Mouse (Mus musculus): ENCODE results near the gene Itga3. TPM values are rescaled to one million over a fixed set of nuclear protein-coding genes. Genes with fewer than 3 reads are reported as not detected.

The Itga3 gene
- polyA plus RNA-seq, 1 experiment from 2014 or later, result 11.5 TPM

Other genes with a start within 250 kb of the Itga3 start
- 61.5 and 88.8 TPM in 2 replicates for gene Col1a1, start 140.6 kb downstream of the Itga3 start, polyA plus RNA-seq (2016; fragmentation: Nextera tagmentation; extraction: Ambion mirVana)
- gene Hils1, start 109.2 kb downstream of the Itga3 start, polyA plus RNA-seq (2016; fragmentation: Nextera tagmentation; extraction: Ambion mirVana), result not detected in 2 replicates
- gene Sgca, start 100.5 kb downstream of the Itga3 start, polyA plus RNA-seq (2016; fragmentation: Nextera tagmentation; extraction: Ambion mirVana), result 0.17 TPM in 1 of 2 replicates, not detected in the other
- gene Ppp1r9b, start 85.8 kb downstream of the Itga3 start, polyA plus RNA-seq (2016; fragmentation: Nextera tagmentation; extraction: Ambion mirVana), result 8.3 and 9.4 TPM in 2 replicates
- 35.5 and 42.5 TPM in 2 replicates for gene Samd14, start 66.9 kb downstream of the Itga3 start, polyA plus RNA-seq (2016; fragmentation: Nextera tagmentation; extraction: Ambion mirVana)
- 12.9 and 16.0 TPM in 2 replicates for gene Pdk2, start 35.4 kb downstream of the Itga3 start, polyA plus RNA-seq (2016; fragmentation: Nextera tagmentation; extraction: Ambion mirVana)
- gene Dlx3, start 43.3 kb upstream of the Itga3 start, polyA plus RNA-seq (2016; fragmentation: Nextera tagmentation; extraction: Ambion mirVana), result 29.8 and 31.3 TPM in 2 replicates
- 3.6 and 4.3 TPM in 2 replicates for gene Dlx4, start 69.5 kb upstream of the Itga3 start, polyA plus RNA-seq (2016; fragmentation: Nextera tagmentation; extraction: Ambion mirVana)
- gene Tac4, start 184.7 kb upstream of the Itga3 start, polyA plus RNA-seq (2016; fragmentation: Nextera tagmentation; extraction: Ambion mirVana), result 0.16 TPM in 1 of 2 replicates, not detected in the other
- gene Kat7, start 233.4 kb upstream of the Itga3 start, polyA plus RNA-seq (2016; fragmentation: Nextera tagmentation; extraction: Ambion mirVana), result 84.2 and 96.8 TPM in 2 replicates

Data from embryonic facial prominence, embryonic 10.5 days (tissue).